Mouse (Mus musculus) embryo, embryonic 11.5 days (tissue): Measurements from ENCODE around the gene Batf3.
"Not testable (repeated sequence)": the region's sequence is repeated elsewhere in the genome, so short reads cannot be mapped to it uniquely, and the experiment has no call there.

ENCODE experiments used
- DNase-seq: peaks from one replicate; pipeline ENCODE4 v3.0.0-alpha.2; 2012; ENCODE audit warnings: low read depth, low spot score

Batf3 gene

GRCm38 (mm10) chr1:191131692-191132091 is 34.0 kb downstream of the Batf3 start:
- DNase-seq = no peak

DNA sequence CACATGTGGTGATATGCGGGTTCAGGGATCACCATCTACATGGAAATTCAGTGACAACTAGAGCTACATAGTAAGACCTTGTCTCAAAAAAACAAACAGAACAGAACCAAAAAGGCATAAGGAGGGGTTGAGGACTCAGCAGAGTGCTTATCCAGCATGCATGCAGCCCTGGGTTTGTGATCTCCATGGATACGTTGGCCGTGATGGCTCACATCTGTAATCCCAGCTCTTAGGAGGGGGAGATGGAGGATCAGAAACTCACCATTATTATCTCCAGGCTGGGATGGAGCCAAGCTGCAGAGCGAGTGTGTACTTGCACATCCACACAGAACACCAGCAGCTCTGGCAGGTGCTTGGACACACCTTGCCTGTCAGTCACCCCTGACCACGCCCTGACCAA is 34.6 kb downstream of the Batf3 start:
- DNase-seq = no peak

- DNase-seq = no peak
Observed at GRCm38 (mm10) chr1:191132934-191133333, 35.3 kb downstream of the Batf3 start.

- DNase-seq = no peak
Observed at GRCm38 (mm10) chr1:191135406-191135805, 37.8 kb downstream of the Batf3 start.

- no peak for DNase-seq
Observed at GRCm38 (mm10) chr1:191138436-191138835, 40.8 kb downstream of the Batf3 start.

GRCm38 (mm10) chr1:191138874-191139495 is 41.3 kb downstream of the Batf3 start:
- no peak for DNase-seq

DNA sequence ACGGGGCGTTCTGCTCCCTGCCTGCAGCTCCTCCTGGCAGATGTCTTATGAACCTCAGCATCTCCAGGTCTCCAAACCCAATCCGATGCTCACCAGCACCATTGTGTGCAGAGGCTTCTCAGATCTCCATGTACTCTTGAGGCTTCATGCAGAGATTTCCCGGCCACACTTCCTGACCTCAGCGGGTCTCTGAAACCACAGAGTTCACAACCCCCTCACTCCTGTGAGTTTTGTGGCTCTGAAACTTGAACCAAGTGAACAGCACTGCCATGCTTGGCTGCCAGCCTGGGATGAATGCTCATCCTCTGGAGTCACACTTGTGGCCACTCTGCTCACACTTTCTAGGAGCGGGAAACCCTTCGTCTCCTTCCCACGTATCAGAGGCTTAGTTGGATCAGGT is 43.3 kb downstream of the Batf3 start:
- DNase-seq = no peak

GRCm38 (mm10) chr1:191149489-191149888 is 51.8 kb downstream of the Batf3 start:
- not testable (repeated sequence) for DNase-seq

DNA sequence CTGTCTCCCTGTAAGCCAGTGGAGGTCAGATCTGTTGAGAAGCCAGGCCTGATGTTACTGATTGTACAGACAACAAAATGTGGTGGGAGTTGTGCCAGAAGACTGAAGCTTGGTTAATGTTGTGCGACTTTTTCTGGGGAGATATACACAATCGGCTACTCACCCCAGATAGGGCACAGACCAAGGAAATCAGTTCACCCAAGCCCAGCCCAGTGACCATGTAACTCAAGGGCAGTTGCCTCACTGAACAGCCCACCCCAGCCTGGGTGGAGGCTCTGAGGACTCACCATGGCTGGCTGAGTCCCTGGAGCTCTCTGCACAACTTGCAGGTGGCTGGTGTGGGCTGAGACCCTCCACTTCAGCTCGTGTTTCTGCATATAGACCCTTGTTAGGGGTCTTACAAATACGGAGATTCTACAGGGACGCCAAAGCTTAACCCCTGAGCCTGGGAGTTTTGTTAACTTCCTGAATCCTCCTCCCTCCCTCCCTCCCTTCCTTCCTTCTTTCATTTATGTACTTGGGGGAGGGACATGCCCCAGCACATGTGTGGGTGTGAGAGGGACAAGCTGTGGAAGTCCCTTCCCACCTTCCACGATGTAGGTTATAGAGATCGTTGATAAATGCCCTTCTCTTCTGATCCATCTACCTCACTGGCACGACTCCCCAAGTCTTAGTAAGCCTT is 53.4 kb downstream of the Batf3 start:
- no peak for DNase-seq

DNA sequence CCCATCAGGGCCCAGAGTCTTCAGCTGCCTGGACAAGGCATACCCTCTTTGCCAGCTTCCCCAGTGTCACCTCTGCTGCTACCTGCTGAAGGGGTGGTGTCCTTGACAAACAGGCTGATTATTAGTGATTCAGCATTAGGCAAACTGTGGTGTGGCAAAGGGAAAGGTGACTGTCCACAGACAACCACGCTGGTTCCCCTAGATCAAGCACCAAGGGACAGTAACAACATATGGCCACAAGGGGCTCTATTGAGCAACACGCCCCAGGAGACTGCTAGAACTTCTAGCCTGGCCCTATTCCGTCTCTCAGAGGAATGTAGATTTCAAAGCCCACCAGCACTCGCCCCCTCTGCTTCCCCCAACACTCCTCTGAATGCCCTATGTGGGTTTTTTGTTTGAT is 55.4 kb downstream of the Batf3 start:
- DNase-seq = peak; percentile 26

DNA sequence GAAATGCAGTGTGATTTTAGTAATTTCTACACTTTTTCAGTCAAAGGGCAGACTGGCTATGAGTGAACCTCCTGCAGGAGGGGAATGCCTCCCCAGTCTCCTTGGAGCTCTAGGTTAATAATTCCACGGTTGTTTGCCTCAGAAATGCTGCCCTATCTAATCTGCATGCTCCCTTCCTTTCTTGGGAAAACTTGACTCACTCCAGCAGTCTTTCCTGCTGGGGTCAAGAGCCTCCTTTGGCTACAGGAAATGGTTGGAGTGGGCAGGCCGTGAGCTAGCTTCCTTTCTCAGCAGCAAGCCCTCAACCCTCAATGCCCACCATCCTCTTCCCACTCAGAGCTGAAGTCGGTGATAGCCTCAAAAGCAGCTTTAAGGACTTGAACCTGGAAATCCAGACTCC is 56.7 kb downstream of the Batf3 start:
- no peak for DNase-seq
